Mouse (Mus musculus) layer of hippocampus, adult 11-12 months (tissue): ENCODE measurements around the gene Ddah2.

Experiments used
- DNase-seq: peaks from one replicate; pipeline ENCODE4 v3.0.0; 2022; ENCODE audit warnings: low spot score

Ddah2 gene

DNA sequence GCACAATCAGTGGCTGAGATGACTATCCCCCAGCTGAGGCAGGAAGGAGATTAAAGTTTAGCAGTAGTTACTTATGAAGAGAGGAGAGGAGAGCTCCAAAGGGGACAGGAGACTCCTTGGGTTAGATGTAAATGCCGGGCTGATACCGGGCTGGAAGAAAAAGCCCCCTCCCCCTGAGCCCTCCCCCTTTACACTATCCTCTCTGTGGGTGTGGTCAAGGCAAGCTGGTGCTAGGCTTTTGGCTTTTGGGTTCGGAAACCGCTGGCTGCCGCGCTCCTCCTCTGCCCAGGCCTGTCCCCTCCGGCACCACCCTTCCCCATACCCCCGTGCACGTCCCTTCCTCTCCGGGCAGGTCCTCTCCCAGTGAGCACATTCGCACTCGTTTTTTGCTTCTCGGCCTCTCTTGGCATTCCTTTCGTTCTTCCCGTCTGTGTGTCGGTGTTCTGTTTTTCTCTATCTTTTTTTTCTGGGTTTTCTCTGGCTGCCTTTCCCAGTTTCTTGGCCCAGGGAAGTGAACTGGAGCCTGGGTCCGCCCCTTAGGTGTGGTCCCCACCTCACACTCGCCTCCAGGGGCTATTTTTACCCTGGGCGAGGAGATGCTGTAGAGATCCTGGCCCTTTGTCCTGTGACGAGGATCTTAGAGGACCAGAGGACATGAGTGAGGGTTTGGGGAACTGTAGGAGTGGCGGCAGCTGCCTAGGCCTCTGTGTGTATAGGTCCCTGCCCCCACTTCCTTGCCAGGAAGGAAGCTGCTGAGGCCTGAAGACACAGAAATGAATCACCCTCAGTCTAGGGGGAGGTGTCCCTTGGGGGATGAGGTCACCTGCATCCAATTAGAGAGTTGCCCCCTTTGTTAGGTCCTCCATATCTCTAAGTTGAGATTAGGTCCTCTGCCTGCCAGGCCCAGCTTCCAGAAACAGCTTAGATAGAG lies 7.4 kb upstream of the Ddah2 start:
- peak; percentile 59 for DNase-seq

DNA sequence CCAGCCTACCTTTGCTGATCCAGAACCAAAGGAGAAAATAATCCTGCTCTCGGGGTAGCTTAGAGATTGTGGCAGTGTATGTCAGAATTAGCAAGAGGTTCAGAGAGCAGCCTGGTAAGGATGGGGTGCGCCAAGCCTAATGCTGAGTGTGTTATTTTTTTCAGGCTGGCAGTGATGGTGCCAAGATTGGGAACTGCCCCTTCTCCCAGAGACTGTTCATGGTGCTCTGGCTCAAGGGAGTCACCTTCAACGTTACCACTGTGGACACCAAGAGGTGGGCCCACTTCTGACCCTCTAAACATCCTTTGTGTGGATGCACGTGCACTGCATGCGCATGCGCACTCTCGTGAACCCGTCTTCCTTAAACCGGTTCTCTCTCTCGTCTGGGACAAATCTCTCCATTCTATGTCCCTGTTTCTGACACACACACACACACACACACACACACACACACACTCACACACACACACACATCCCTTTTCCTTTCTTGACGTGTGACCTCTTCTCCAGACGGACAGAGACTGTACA lies 6.5 kb upstream of the Ddah2 start:
- DNase-seq: no peak

DNA sequence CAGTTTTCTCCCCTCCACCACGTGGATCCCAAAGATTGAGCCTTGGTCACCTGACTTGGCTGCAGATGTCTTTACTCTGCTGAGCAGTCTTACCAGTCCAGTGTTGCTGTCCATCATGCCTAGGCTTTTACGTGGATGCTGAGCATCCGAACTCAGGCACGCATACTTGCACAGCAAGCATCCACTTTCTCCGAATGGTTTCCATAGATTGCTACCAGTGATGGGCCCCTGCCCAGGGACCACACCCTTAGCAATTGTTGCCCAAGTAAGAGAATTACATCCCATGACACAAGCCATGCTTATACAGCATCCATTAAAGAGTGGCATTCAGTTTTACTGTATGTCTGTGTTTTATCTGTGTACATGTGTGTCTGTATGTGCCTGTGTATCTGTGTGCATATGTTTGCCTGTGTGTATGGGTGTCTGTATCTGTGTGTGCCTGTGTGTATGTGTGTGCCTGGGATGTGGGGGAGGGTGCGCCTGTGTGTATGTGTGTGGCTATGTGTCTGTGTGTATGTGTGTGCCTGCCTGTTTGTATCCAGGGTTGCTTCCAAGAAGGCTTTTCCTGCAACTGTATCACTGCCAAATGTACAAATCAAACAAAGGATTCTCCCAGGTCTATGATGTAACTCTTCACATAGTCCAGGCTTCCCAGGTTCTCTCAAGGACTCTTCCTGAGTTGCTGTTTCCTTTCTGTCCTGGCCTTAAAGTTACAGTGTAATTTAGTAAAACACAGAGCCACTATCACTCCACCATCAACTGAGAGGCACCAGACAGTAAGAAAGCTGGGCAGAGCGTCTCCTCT lies 2.9 kb upstream of the Ddah2 start:
- DNase-seq: no peak

DNA sequence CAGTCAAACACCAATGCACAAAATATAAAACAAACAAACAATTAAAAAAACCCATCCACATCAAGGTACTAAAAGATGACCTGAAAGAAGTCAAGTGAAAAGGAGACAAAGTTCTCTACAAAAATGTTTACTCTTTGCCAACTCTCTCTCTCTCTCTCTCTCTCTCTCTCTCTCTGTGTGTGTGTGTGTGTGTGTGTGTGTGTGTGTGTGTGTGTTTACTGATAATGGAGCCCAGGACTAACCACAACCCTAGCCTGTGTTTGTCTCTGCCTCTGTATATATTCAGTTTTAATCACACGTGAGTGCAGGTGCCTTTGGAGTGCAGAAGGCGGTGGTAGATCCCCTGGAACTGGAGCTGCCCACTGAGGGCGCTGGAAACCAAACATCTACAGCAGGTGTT lies 1.7 kb upstream of the Ddah2 start:
- DNase-seq: no peak

DNA sequence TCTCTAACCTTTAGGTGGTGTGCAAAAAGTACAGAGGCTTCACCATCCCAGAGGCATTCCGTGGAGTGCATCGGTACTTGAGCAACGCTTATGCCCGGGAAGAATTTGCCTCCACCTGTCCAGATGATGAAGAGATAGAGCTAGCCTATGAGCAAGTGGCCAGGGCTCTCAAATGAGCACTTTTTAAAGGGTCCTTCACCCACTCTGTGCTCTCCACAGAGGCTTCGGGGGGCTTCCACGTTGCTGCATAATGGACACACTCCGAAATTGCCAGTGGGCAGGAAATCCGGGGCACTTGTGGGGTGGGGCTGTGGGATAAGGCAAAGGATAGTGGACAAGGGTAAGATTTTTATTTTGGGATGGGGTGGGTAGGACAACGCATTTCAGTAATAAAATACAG lies 519 bp upstream of the Ddah2 start:
- no peak for DNase-seq

DNA sequence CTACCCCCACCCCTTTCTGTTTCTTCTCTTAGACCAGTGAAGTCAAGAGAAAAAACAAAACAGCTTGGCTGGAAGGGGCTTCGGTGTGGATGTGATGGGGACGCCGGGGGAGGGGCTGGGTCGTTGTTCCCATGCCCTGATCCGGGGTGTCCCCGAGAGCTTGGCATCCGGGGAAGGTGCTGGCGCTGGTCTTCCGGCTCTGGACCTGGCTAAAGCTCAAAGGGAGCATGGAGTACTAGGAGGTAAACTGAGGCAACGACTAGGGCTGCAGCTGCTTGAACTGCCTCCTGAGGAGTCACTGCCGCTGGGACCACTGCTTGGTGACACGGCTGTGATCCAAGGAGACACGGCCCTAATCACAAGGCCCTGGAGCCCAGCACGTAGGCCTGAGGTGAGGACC lies 1.2 kb downstream of the Ddah2 start:
- DNase-seq: no peak

DNA sequence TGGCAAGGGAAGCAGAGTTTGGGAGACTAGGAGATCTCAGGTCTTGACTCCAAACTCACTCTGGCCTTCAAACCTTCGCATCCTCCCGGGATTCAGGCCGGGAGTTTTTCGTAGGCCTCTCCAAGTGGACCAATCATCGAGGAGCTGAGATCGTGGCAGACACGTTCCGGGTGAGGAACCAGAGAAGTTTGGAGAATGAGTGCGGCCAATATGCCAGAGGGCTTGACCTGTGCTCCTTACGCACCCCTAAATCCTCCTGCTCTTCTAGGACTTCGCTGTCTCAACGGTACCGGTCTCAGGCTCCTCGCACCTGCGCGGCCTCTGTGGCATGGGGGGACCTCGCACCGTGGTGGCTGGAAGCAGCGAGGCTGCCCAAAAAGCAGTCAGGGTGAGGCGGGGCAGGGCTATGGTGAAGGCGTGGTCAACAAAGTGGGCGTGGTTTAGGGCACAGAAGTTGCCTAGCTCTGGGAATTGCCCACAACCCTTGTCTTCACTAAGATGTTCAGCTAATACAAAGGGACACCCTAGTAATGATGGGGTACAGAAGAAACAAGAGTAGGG lies 2.0 kb downstream of the Ddah2 start:
- DNase-seq: no peak

DNA sequence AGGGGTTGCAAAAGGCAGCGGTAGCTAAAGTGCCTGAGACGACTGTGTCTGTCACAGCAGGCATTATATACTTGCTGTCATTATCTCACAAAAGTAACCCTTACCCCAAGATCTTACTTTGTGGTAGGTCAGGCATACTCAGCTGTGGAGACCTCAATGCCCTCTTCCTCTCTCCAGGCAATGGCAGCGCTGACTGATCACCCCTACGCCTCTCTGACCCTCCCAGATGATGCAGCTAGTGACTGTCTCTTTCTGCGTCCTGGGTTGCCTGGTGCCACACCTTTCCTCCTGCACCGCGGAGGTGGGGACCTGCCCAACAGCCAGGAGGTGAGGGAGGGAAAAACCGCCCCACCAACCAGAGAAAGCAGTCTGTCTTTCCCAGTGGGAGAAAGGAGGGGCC lies 2.5 kb downstream of the Ddah2 start:
- DNase-seq: no peak

DNA sequence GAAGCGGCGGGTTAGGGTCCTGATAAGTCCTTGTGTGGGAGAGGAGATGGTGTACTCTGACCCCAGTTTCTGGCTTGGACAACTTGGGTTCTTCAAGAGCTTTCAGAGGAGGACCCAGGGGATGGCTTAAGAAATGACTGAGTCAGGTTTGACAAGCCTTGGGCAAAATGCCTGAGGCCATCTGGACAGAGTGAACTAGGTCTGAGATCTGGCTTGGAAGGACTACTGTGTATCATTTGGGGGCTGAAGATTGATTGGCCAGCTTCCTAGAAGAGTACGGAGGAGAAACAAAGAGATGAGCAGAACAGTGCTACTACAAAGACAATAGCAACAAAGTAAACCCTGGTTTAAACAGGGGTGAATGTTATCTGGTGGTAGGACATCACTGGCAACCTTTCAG lies 4.6 kb downstream of the Ddah2 start:
- DNase-seq: no peak

DNA sequence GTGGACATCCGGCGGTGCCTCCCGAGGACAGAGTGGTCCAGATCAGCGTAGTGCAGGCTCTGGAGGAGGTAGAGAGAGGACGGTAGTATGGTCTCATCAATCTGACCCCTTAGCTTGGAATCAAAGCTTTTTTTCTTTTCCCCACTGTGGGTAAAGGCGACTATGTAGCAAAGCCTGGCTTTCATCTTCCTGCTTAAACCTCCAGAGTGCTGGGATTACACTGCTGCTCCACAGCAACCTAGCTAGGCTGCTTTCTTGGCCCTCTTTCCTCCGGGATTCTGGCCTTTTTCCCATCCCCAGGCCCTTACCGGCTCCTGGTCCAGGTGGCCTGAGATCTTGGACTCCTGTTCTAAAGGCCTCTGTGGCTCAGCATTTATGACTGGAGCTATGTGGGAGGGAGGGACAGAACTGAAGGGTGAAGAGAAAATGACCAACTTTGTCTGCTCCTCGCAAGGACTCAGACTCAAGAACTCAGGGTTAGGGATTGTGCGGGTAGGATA lies 5.6 kb downstream of the Ddah2 start:
- DNase-seq: no peak

DNA sequence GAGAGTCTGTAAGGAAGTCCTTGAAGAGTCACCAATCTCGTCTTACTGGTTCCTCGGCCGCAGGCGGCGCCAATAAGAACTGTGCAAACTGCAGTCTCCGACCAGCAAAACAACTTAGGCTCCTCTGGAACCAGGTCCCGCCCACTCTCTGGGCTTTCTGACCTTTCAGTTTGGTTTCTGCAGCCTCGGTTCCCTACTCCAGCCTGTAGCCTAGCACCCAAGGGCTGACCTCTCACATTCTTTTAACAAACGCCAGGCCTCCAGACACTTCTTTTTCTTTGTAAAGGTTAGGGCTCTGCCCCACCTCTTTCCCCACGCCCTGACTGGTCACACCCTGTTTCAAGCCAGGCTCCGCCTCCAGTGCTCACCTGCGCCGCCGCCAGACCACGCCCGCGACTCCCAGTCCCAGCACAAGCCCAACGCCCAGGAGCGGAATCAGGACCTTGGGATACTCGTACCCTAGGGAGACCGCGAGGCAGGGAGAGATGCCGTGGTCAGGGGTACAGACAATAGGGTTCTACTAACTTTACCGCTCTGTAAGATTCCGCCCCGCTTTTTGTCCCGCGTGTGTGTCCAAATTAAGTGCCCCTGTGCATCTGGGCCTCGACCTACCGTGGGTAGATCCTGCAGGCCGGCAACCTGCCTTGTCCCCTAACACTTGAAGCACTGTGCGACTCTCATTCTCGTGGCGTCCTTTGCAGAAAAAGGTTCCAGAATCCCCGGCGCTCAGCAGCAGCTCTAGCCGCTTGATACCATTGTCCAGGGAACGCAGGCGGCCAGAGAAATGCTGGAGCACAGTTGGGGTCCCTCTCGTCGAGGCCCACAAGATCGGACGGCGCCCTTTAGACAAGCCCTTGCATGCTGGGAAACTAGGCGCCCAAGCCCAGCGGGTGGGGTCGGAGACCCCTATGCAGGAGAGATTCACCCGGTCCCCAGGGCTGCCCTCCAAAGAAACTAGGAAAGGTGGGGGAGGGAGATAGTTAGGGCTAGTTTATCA lies 6.4 kb downstream of the Ddah2 start, which contains the start of gene Ly6g6c:
Gene Ly6g6c, plus strand, starts transcription at position 438 of the 997 bp plus-strand sequence.
- no peak for DNase-seq

DNA sequence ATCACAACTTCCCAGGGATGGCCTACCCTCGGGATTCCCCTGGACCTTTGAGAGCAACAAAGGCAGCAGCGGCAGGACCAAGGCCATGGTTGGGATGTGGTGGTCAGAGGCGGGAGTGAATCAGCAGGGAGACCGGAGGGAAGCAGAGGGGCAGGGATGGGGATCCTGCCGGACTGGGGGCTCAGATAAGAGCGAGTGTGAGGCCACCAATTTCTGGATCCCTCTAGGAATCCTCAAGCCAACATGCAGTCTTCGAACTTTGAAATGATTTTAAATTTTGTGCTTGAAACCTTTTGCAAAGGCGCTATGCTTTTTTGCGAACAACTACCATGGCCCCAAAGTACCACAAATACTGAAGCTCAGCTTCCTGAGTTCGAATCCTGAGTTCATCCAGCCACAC lies 7.2 kb downstream of the Ddah2 start, which contains the start of gene Mpig6b:
Gene Mpig6b, minus strand, starts transcription at position 101 of the 400 bp plus-strand sequence.
- DNase-seq: no peak

DNA sequence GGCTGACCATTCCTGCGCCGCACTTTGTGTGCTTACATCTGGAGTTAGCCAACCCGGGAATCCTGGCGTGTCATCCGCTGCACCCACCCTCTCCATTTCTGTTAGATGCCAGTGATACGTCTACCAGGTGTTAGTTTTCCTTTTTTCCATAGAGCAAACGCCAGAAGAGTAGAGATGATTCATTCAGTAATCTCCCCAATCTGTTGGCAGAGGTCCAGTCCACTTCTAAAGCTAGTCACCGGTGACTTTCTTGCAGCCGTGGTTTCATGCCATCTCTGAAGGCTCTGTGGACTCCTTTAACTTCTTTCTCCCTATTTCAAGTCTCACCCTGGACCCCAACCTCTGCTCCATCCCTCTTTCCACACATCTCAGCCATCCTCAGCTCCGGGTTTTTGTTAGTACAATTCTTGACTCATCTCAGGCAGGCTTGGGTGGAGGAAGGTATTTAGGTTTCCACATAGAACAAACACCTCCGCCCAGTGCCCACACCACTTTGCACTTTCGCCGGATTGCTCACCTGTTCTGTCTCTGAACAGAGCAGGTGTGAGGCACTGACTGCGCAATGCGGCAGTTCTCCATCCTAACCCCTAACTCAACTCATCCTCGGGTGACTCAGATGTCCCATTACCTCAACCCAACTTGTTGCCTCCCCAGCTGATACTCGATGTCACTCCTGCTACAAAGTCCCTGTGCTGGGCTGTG lies 9.5 kb downstream of the Ddah2 start:
- DNase-seq: no peak

DNA sequence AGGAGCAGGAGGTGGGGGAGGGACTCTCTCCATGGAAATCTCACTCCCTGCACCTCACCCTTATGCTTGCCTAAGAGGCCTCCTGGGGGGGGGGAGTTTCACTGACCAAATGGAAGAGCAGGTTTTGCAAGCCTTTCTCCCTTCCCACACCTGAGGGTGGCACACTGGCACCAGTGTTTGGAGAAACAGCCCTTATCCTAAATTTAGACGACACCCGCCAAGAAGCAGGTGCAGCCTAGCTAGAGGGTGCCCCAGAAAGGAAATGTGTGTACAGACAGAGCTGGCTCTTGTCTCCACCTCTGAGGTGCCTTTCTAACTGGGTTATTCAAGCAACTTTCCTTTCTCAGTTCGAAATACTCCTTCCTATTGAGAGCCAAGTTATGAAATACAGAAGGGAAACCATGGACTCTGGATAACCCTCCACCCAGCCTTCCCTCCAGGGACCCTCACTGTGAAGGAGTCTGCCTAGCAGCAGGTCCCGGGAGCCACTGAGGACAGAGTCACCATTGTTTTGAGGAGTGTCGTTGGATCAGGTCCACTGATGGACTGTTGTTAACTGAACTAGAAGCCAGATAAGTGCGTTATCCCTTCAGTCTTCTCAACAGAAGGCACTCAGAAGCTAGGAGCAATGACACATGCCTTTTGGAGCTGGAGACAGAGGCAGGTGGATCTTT lies 11.9 kb downstream of the Ddah2 start:
- no peak for DNase-seq

DNA sequence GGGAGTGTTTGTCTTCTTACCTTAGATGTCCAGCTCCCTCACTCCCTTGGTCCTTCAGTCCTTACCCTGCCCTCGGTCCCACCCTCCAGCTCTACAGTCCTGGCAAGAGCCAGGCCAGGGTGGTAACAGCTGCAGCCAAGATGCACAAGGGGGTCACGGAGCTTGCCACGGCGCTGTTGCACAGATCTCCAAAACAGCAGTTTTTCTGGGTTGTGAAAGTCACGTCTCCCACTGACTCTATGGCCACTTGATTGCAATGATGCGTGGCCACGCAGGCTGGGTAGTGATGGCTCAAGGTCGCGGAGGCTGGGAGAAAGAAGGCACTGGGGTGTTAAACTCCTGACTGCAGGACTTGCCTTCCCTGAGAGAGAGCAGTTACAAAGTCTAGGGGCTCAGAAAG lies 12.6 kb downstream of the Ddah2 start:
- DNase-seq: no peak

DNA sequence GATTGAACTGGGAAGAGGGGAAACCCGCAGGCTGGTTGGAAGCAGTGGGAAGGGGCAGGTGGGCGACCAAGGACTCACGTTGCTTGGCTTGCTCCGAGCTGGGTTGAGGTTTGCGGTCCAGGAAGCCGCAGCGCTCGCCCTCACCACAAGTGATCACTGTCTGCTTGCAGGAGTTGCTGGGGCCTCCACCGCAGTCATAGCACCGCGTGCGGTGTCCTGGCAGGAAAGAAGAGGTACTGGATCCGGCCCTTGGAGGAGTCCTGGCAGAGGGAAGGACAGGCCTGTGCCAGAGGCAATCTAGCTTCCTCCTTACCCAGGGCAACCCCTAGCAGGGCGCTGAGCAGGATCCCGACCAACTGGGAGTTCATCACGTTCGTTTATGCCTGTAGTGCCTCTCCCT lies 15.3 kb downstream of the Ddah2 start:
- DNase-seq: no peak

DNA sequence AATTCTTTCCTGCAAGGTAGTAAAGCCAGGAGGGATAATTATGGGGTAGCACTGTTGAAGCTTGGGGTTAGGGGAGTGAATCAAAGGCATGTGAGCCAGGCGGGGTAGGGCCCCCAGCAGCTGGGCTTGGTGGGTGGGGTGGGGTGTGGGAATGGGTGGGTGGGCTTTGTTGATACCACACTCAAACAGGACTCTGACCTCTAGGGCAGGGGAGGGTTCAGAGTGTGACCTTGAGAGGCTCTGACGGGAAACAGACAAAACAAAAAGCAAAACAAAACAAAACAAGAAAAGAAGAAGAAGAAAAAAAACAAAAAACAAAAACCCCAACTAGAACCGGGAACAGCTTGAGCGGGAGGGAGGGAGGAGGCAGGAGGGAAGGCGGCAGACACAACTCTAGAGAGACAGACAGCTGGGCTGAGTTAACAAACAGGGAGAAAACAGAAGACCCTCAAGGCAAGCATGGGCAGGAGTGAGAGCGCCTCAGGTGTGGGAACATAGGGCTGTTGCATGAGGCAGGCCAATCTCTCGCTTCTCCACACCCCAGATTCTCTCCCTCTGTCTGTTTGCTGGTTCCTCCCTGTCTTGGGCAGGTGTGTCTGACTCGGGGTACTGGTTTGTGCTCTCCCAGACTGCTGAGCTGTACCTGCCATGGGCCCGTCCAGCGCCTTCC lies 17.8 kb downstream of the Ddah2 start, which contains the start of gene Ly6g6e:
Gene Ly6g6e, plus strand, starts transcription at position 396 of the 670 bp plus-strand sequence.
- DNase-seq: no peak

DNA sequence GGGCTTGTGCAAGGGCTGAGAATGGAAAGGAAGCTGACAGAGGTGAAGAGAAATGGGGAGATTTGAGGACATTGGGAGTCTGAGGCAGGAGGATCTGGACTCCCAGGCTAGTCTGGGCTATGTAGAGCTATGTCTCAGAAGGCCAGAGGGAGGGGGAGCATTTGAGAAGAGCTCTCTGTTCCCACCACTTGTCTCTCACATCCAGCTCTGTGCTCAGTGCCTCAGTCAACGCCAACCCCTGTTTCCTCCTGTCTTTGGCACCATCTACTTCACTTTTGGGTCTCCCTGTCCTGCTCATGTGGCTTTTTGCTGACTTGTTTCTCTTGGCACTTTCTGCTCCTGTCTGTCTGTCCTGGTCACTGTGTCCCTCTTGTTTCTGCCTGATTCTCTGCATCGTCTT lies 18.4 kb downstream of the Ddah2 start:
- DNase-seq: no peak

DNA sequence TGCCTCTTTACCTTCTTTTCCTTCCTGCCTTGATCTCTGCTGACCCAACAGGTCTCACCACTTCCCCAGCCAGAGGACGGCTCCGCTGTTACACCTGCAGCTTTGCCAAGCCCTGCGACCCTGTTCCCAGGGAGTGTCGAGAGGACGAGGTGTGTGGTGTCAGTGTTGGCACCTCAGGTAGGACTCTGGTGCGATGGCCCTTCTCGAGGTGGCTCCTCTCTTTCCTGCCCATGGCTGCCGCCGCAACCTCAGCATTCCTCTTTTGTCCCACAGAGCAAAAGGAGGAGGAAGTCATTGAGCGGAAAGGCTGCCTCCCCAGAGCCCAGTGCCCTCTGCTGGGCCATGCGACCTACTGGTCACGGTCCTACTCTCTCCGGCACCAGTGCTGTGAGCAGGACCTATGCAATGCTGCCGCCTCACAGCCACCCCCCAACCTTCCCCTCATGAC lies 19.0 kb downstream of the Ddah2 start, which contains the start of gene Ly6g6d:
Gene Ly6g6d, minus strand, starts transcription at position 280 of the 448 bp plus-strand sequence.
- no peak for DNase-seq
